Mouse (Mus musculus) limb, embryonic 11.5 days (tissue): Measurements from ENCODE around the gene Slc29a3. TPM values are rescaled to one million over a fixed set of nuclear protein-coding genes. Genes with fewer than 3 reads are reported as not detected.

Source experiments
- ATAC-seq: fragments of 200-750 bp; cut with Nextera tagmentation; 2 replicates; pipeline ENCODE4 v1.8.0; 2017; ENCODE audit warnings: low read depth; ENCODE audit not compliant: insufficient number of reproducible peaks, low FRiP score, low TSS enrichment
- DNase-seq: peaks from one replicate; pipeline ENCODE4 v3.0.0-alpha.2; 2015; ENCODE audit warnings: low spot score
- H3K27ac ChIP-seq: fragments of 300-500 bp; sonication (generic); replicated peaks from 2 replicates; pipeline ENCODE4 v1.5.1; 2014; ENCODE audit warnings: low read depth, mild to moderate bottlenecking, low read length
- H3K27me3 ChIP-seq: fragments of 300-500 bp; sonication (generic); 2 replicates; pipeline ENCODE4 v1.6.1; 2014; ENCODE audit warnings: mild to moderate bottlenecking, low read length, mixed read lengths; ENCODE audit not compliant: control insufficient read depth, insufficient read depth
- H3K36me3 ChIP-seq: fragments of 300-500 bp; sonication (generic); 2 replicates; pipeline ENCODE4 v1.6.1; 2014; ENCODE audit warnings: mild to moderate bottlenecking, low read length, moderate library complexity, mixed read lengths; ENCODE audit not compliant: control insufficient read depth, insufficient read depth
- H3K4me1 ChIP-seq: fragments of 300-500 bp; sonication (generic); 2 replicates; pipeline ENCODE4 v1.6.1; 2014; ENCODE audit warnings: low read length, mixed read lengths; ENCODE audit not compliant: control insufficient read depth, insufficient read depth
- H3K4me2 ChIP-seq: fragments of 300-500 bp; sonication (generic); 2 replicates; pipeline ENCODE4 v1.6.1; 2014; ENCODE audit warnings: low read depth, mild to moderate bottlenecking, moderate library complexity; ENCODE audit not compliant: severe bottlenecking
- H3K4me3 ChIP-seq: fragments of 300-500 bp; sonication (generic); 2 replicates; pipeline ENCODE4 v1.5.1; 2014; ENCODE audit warnings: low read depth, low read length
- H3K9ac ChIP-seq: fragments of 300-500 bp; sonication (generic); 2 replicates; pipeline ENCODE4 v1.6.1; 2014; ENCODE audit warnings: mild to moderate bottlenecking, low read length
- H3K9me3 ChIP-seq: fragments of 300-500 bp; sonication (generic); 2 replicates; pipeline ENCODE4 v1.6.1; 2016; ENCODE audit warnings: low read length; ENCODE audit not compliant: control insufficient read depth
- WGBS: fragments of 180-500 bp; shearing (Covaris S2); extraction: QIAGEN DNeasy Blood & Tissue Kit; methylation state at CpG from one replicate; pipeline ENCODE4 v1.1.7; 2014; 5-methylcytosine and 5-hydroxymethylcytosine counted together
- polyA plus RNA-seq: library from polyadenylated mRNA; unstranded; fragments of >200 nt; fragmentation: Nextera tagmentation; extraction: Ambion mirVana; gene quantifications from 2 replicates; pipeline ENCODE4 v1.2.1, GENCODE M21; 2014

Gene Slc29a3
- polyA plus RNA-seq, 1 experiment from 2014 or later: 6.4 TPM

- Histone ChIP-seq H3K4me2 (peak overlapping the region; percentile 27; the same call in 1 of the 2 replicates), H3K36me3 (no peaks in the 10 kb centered on the region; the same call in 1 of the 2 replicates), H3K27me3 (no peaks in the 10 kb centered on the region), H3K4me1 (peaks cover 71% of the 10 kb centered on the region), H3K27ac (peak overlapping the region; percentile 94), H3K4me3 (no peak overlapping the region), H3K9me3 (no peaks in the 10 kb centered on the region), H3K9ac (peak overlapping the region; percentile 13; the same call in 1 of the 2 replicates)
- 13% methylated on average over 8 of the region's 8 CpGs for WGBS
- no peak for ATAC-seq
- no peak for DNase-seq
Measured at GRCm38 (mm10) chr10:60794792-60795191, 42.2 kb upstream of the Slc29a3 start.

GRCm38 (mm10) chr10:60794374-60794773 lies 41.8 kb upstream of the Slc29a3 start:
- Histone ChIP-seq H3K9ac (peak overlapping the region; percentile 13; the same call in 1 of the 2 replicates), H3K9me3 (no peaks in the 10 kb centered on the region), H3K4me1 (peaks cover 67% of the 10 kb centered on the region), H3K4me2 (peak overlapping the region; percentile 27; the same call in 1 of the 2 replicates), H3K27me3 (no peaks in the 10 kb centered on the region), H3K27ac (peak overlapping the region; percentile 94), H3K36me3 (no peaks in the 10 kb centered on the region; the same call in 1 of the 2 replicates), H3K4me3 (no peak overlapping the region)
- DNase-seq: peak; percentile 81
- WGBS: 8% methylated on average over 11 of the region's 11 CpGs
- ATAC-seq: peak; percentile 83

GRCm38 (mm10) chr10:60792841-60793240 lies 40.2 kb upstream of the Slc29a3 start:
- no peaks in the 10 kb centered on the region for H3K27me3 ChIP-seq
- DNase-seq: no peak
- peak overlapping the region; percentile 94; the same call in 1 of the 2 replicates for H3K27ac ChIP-seq
- H3K9ac ChIP-seq: peak overlapping the region; percentile 12; the same call in 1 of the 2 replicates
- no peaks in the 10 kb centered on the region; the same call in 1 of the 2 replicates for H3K36me3 ChIP-seq
- 21% methylated on average over 11 of the region's 11 CpGs for WGBS
- no peak overlapping the region for H3K4me3 ChIP-seq
- no peaks in the 10 kb centered on the region for H3K9me3 ChIP-seq
- no peak for ATAC-seq
- H3K4me2 ChIP-seq: no peak overlapping the region
- H3K4me1 ChIP-seq: peaks cover 54% of the 10 kb centered on the region

DNA sequence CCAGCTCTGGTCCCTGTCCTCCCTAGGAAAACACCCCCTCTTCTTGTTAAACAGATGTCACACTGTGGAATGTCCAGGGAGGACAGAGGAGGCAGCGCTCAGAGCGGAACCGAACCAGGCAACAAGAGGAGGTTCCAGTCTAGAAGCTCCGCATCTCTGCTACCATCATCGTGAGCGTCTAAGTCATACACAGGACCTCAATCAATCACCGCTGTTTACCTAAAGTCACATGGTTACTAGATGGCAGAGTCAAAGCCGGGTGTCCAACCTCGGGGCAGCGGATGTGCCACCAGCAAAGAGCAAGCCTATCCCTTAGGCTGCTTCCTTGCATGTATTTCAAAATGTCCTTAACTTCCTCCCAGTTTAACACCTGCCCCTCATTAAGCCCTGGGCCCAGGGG lies 39.8 kb upstream of the Slc29a3 start:
- Histone ChIP-seq H3K4me1 (peaks cover 54% of the 10 kb centered on the region), H3K4me3 (no peak overlapping the region), H3K27me3 (no peaks in the 10 kb centered on the region), H3K4me2 (no peak overlapping the region), H3K9me3 (no peaks in the 10 kb centered on the region), H3K27ac (no peak overlapping the region), H3K36me3 (no peaks in the 10 kb centered on the region; the same call in 1 of the 2 replicates), H3K9ac (no peak overlapping the region)
- DNase-seq: no peak
- no peak for ATAC-seq
- WGBS: 34% methylated on average over 10 of the region's 10 CpGs

GRCm38 (mm10) chr10:60790912-60791311 lies 38.3 kb upstream of the Slc29a3 start:
- Histone ChIP-seq H3K36me3 (no peaks in the 10 kb centered on the region; the same call in 1 of the 2 replicates), H3K4me2 (no peak overlapping the region), H3K27me3 (no peaks in the 10 kb centered on the region), H3K4me1 (peaks cover 40% of the 10 kb centered on the region), H3K9me3 (no peaks in the 10 kb centered on the region), H3K9ac (no peak overlapping the region), H3K4me3 (no peak overlapping the region), H3K27ac (no peak overlapping the region)
- DNase-seq (no peak), ATAC-seq (no peak)
- WGBS: 91% methylated on average over 6 of the region's 6 CpGs

- Histone ChIP-seq H3K36me3 (no peaks in the 10 kb centered on the region), H3K4me3 (no peak overlapping the region), H3K9me3 (no peaks in the 10 kb centered on the region), H3K27me3 (no peaks in the 10 kb centered on the region), H3K4me2 (no peak overlapping the region), H3K27ac (no peak overlapping the region), H3K4me1 (peaks cover 8% of the 10 kb centered on the region), H3K9ac (no peak overlapping the region)
- WGBS: 84% methylated on average over 16 of the region's 16 CpGs
- DNase-seq (no peak), ATAC-seq (no peak)
Measured at GRCm38 (mm10) chr10:60787303-60788074, 34.9 kb upstream of the Slc29a3 start.

- Histone ChIP-seq H3K9ac (no peak overlapping the region), H3K36me3 (no peaks in the 10 kb centered on the region), H3K4me1 (no peaks in the 10 kb centered on the region), H3K9me3 (no peaks in the 10 kb centered on the region), H3K4me3 (no peak overlapping the region), H3K4me2 (no peak overlapping the region), H3K27ac (peak overlapping the region; percentile 36; the same call in 1 of the 2 replicates), H3K27me3 (no peaks in the 10 kb centered on the region)
- WGBS: 32% methylated on average over 2 of the region's 2 CpGs
- DNase-seq (no peak), ATAC-seq (no peak)
Measured at GRCm38 (mm10) chr10:60783608-60784007, 31.0 kb upstream of the Slc29a3 start.

DNA sequence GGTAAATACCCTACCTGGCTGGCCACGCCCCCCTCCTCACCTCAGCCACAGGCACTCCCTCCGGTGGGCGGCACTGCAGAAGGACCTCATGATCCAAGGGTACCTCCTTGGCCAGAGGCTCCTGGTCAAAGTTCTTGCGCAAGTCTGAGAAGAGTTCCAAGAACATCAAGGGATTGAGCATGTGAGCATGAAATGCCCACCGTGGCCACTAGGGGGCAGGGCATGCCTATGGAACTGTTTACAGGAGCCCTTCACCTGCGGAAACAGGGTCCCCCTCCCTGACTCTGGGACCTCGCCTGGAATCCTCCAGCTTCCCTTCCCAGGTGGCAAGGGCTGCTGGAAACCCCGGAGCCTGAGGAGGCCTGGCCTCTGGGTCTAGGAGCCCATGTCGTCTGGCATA lies 27.0 kb upstream of the Slc29a3 start:
- 0 out of 2 replicates have a peak, but pooled peaks have one; percentile 29 for ATAC-seq
- H3K9me3 ChIP-seq: no peaks in the 10 kb centered on the region
- H3K4me1 ChIP-seq: no peaks in the 10 kb centered on the region
- DNase-seq: peak; percentile 96
- no peak overlapping the region for H3K4me3 ChIP-seq
- no peak overlapping the region for H3K4me2 ChIP-seq
- H3K27me3 ChIP-seq: no peaks in the 10 kb centered on the region
- no peak overlapping the region for H3K27ac ChIP-seq
- WGBS: 10% methylated on average over 9 of the region's 9 CpGs
- no peak overlapping the region for H3K9ac ChIP-seq
- peaks cover 4% of the 10 kb centered on the region; the same call in 1 of the 2 replicates for H3K36me3 ChIP-seq
